Mouse (Mus musculus) midbrain, embryonic 12.5 days (tissue): Measurements from ENCODE around the gene Arhgap28. TPM values are rescaled to one million over a fixed set of nuclear protein-coding genes. Genes with fewer than 3 reads are reported as not detected.

Experiments
- ATAC-seq: fragments of 200-750 bp; cut with Nextera tagmentation; 2 replicates; pipeline ENCODE4 v1.8.0; 2017; ENCODE audit warnings: low read depth, moderate TSS enrichment, moderate library complexity; ENCODE audit not compliant: low FRiP score
- H3K27ac ChIP-seq: fragments of 300-500 bp; sonication (generic); replicated peaks from 2 replicates; pipeline ENCODE4 v1.5.1; 2016; ENCODE audit warnings: mild to moderate bottlenecking
- H3K27me3 ChIP-seq: fragments of 300-500 bp; sonication (generic); 2 replicates; pipeline ENCODE4 v1.6.1; 2016; ENCODE audit warnings: mild to moderate bottlenecking
- H3K36me3 ChIP-seq: fragments of 300-500 bp; sonication (generic); 2 replicates; pipeline ENCODE4 v1.6.1; 2016
- H3K4me1 ChIP-seq: fragments of 300-500 bp; sonication (generic); 2 replicates; pipeline ENCODE4 v1.6.1; 2016
- H3K4me2 ChIP-seq: fragments of 300-500 bp; sonication (generic); replicated peaks from 2 replicates; pipeline ENCODE4 v1.6.1; 2016; ENCODE audit warnings: mild to moderate bottlenecking, moderate library complexity
- H3K4me3 ChIP-seq: fragments of 300-500 bp; sonication (generic); 2 replicates; pipeline ENCODE4 v1.5.1; 2016; ENCODE audit warnings: mild to moderate bottlenecking
- H3K9ac ChIP-seq: fragments of 300-500 bp; sonication (generic); replicated peaks from 2 replicates; pipeline ENCODE4 v1.6.1; 2016; ENCODE audit warnings: mild to moderate bottlenecking, moderate library complexity
- H3K9me3 ChIP-seq: fragments of 300-500 bp; sonication (generic); 2 replicates; pipeline ENCODE4 v1.6.1; 2016; ENCODE audit warnings: mild to moderate bottlenecking
- WGBS: fragments of 180-500 bp; shearing (Covaris S2); methylation state at CpG from one replicate; pipeline ENCODE4 v1.1.7; 2016; 5-methylcytosine and 5-hydroxymethylcytosine counted together
- polyA plus RNA-seq: library from polyadenylated mRNA; unstranded; fragments of >200 nt; fragmentation: Nextera tagmentation; extraction: Ambion mirVana; gene quantifications from 2 replicates; pipeline ENCODE4 v1.2.1, GENCODE M21; 2016

The Arhgap28 gene
- polyA plus RNA-seq, 1 experiment from 2014 or later = 21.2 TPM

- 69% methylated on average over 11 of the region's 11 CpGs for WGBS
- H3K9me3 ChIP-seq = no peaks in the 10 kb centered on the region
- no peaks in the 10 kb centered on the region for H3K27me3 ChIP-seq
- ATAC-seq = no peak
- H3K27ac ChIP-seq = no peak overlapping the region
- no peaks in the 10 kb centered on the region for H3K4me1 ChIP-seq
- no peak overlapping the region for H3K4me3 ChIP-seq
- no peak overlapping the region for H3K9ac ChIP-seq
- no peak overlapping the region for H3K4me2 ChIP-seq
- no peaks in the 10 kb centered on the region for H3K36me3 ChIP-seq
Measured at GRCm38 (mm10) chr17:67901161-67901560, 102.8 kb downstream of the Arhgap28 start.

DNA sequence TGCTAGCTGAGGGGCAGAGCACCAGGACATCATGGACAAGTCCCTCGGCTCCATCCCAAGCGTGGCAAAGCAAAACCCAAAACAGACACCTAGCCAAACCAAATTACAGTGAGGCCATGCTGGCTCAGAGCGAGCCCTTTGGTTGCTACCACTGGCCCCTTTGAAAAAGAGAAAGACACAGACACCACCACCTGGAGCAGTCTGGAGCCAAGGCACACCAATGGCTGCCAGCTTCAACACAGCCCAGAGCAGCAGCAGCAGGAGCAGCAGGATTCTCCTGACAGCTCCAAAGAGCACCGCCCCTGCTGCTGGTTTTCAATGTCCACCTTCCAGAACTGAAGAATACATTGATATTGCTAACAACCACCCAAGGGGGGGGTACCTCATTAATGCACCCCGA lies 104.5 kb downstream of the Arhgap28 start:
- no peaks in the 10 kb centered on the region for H3K36me3 ChIP-seq
- H3K9ac ChIP-seq = no peak overlapping the region
- ATAC-seq = no peak
- H3K9me3 ChIP-seq = no peaks in the 10 kb centered on the region
- no peaks in the 10 kb centered on the region for H3K27me3 ChIP-seq
- no peak overlapping the region for H3K4me2 ChIP-seq
- H3K4me1 ChIP-seq = no peaks in the 10 kb centered on the region
- no peak overlapping the region for H3K4me3 ChIP-seq
- 90% methylated on average over 5 of the region's 5 CpGs for WGBS
- H3K27ac ChIP-seq = no peak overlapping the region

DNA sequence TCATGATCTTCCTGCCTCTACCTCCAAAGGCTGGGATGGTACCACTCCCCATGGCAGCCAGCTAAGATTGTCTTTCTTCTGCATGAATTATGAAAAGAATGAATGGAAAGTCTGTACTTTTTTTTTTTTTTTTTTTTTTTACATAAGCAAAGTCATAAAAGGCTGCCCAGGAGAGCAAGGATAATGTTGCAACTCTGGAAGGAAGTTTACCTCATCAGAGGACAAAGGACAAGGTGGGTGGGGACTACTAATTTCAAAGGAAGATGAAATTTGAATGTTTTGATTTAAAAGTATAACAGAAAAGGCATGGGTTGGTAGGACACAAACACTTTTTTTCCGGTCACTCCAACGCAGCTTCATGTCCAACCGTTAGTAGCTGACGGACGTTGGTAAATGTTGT lies 107.5 kb downstream of the Arhgap28 start:
- Histone ChIP-seq H3K4me1 (no peaks in the 10 kb centered on the region), H3K9me3 (no peaks in the 10 kb centered on the region), H3K4me2 (no peak overlapping the region), H3K27ac (no peak overlapping the region), H3K27me3 (no peaks in the 10 kb centered on the region), H3K9ac (no peak overlapping the region), H3K36me3 (no peaks in the 10 kb centered on the region), H3K4me3 (no peak overlapping the region)
- WGBS = 93% methylated on average over 5 of the region's 5 CpGs
- ATAC-seq = no peak

GRCm38 (mm10) chr17:67889481-67890325 lies 114.2 kb downstream of the Arhgap28 start:
- 53% methylated on average over 20 of the region's 20 CpGs for WGBS
- H3K36me3 ChIP-seq = no peaks in the 10 kb centered on the region
- H3K27ac ChIP-seq = no peak overlapping the region
- 0 out of 2 replicates have a peak, but pooled peaks cover 6% of the 10 kb centered on the region for H3K4me1 ChIP-seq
- no peak overlapping the region for H3K4me3 ChIP-seq
- no peaks in the 10 kb centered on the region for H3K27me3 ChIP-seq
- H3K9ac ChIP-seq = no peak overlapping the region
- no peak overlapping the region for H3K4me2 ChIP-seq
- ATAC-seq = no peak
- no peaks in the 10 kb centered on the region for H3K9me3 ChIP-seq

DNA sequence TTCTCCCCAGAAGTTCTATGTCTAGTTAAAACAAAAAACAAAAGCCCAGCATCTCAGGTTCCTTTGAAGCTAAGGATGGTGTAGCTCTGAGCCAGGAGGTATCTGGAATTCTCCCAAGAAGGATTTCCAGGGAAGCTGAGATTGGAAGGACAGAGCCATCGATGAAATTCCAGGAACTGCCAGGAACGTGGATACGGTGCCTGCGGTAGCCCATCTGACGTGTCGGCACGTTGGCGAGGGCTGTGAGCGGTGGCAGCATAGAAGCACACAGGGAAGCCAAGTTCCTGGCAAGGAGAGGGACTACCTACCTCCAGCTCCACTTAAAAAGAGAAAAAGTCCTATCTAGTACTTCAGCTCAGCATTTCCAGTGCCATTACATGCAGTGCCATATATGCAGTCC lies 115.8 kb downstream of the Arhgap28 start:
- no peaks in the 10 kb centered on the region for H3K36me3 ChIP-seq
- no peak overlapping the region for H3K4me2 ChIP-seq
- 96% methylated on average over 9 of the region's 9 CpGs for WGBS
- H3K27me3 ChIP-seq = no peaks in the 10 kb centered on the region
- ATAC-seq = no peak
- H3K4me1 ChIP-seq = 0 out of 2 replicates have a peak, but pooled peaks cover 6% of the 10 kb centered on the region
- H3K9ac ChIP-seq = no peak overlapping the region
- H3K27ac ChIP-seq = no peak overlapping the region
- H3K4me3 ChIP-seq = no peak overlapping the region
- H3K9me3 ChIP-seq = no peaks in the 10 kb centered on the region

- Histone ChIP-seq H3K4me3 (no peak overlapping the region), H3K9me3 (no peaks in the 10 kb centered on the region), H3K36me3 (no peaks in the 10 kb centered on the region), H3K27me3 (no peaks in the 10 kb centered on the region), H3K9ac (no peak overlapping the region), H3K4me2 (no peak overlapping the region), H3K4me1 (0 out of 2 replicates have a peak, but pooled peaks cover 6% of the 10 kb centered on the region), H3K27ac (no peak overlapping the region)
- WGBS = 85% methylated on average over 5 of the region's 5 CpGs
- ATAC-seq = no peak
Measured at GRCm38 (mm10) chr17:67886326-67886725, 117.6 kb downstream of the Arhgap28 start.

- Histone ChIP-seq H3K4me2 (no peak overlapping the region), H3K9me3 (no peaks in the 10 kb centered on the region), H3K4me3 (no peak overlapping the region), H3K27me3 (no peaks in the 10 kb centered on the region), H3K27ac (no peak overlapping the region), H3K4me1 (no peaks in the 10 kb centered on the region), H3K9ac (no peak overlapping the region), H3K36me3 (no peaks in the 10 kb centered on the region)
- no peak for ATAC-seq
- 88% methylated on average over 12 of the region's 12 CpGs for WGBS
Measured at GRCm38 (mm10) chr17:67877599-67877998, 126.3 kb downstream of the Arhgap28 start.

DNA sequence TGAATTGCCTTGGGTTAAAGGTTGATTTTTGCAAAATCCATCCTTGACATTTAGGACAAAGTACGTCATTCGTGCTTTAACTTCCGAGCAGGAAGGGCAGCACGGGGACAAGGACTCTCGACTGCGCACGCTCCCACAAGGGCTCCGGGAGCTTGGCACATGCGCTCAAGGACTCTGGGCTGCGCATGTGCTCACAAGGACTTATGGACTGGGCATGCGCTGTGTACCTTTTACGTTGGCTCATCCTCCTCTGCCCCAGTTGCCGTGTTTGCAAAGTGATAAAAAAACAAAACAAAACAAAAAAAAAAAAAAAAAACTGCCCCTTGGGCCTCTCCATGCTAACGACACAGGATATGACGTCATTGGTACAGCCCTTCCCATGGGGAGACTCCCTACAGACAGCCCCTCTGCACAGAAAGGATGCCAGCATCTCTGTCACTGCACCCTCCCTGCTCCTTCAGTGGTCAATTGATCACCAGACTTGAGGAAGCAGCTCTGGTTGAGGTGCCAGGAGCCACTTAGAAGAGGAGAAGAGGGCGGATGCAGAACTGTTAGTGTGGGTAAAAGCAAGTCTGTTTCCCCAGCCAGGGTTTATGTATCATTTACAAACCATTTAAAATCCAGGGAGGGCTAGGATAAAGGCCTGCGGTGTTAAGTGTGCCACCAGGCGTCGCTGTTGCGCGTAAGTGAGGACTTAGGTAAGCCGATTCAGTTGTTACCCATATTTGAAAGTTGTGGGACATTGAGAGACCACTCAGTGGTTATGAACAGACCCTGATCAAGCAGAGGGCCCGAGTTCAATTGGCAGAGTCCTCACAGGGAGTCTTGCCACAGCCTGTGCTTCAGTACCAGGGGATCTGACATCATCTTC lies 134.0 kb downstream of the Arhgap28 start:
- 73% methylated on average over 23 of the region's 23 CpGs for WGBS
- Histone ChIP-seq H3K27ac (no peak overlapping the region), H3K27me3 (no peaks in the 10 kb centered on the region), H3K9me3 (no peaks in the 10 kb centered on the region), H3K4me1 (no peaks in the 10 kb centered on the region), H3K4me3 (no peak overlapping the region), H3K4me2 (no peak overlapping the region), H3K36me3 (no peaks in the 10 kb centered on the region), H3K9ac (no peak overlapping the region)
- peak; percentile 56 for ATAC-seq

DNA sequence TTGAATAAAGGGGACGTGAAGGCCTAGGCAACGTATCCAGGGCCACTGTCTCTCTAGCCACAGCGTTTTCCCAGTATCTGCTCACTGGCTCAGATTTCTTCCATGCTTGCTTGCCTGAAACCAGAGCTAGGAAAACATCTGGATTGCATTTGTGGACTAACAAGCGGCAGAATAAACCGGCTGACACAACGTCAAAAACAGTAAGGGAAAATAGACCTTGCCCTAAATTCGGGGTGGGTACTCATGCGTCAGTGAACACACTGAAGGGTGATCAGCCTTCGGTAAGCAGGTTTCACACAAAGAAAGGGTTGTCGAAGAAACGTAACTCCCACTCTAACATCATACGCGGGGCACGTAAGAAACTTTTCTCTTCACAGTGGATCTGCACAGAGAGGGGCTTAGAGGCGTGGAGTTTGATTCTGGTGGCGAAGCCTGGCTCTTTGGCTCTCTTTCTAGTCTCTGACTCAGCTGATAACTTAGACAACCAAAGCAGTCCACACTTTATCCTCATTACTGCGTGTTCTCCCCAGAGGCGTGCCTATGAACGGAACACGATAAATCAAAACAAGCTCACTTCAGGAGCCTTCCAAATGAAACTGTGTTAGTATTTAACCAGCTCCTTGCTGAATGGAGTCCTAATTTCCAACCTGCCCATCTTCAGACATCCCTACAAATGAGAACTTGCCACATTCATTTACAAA lies 137.2 kb downstream of the Arhgap28 start:
- no peak for ATAC-seq
- no peaks in the 10 kb centered on the region for H3K4me1 ChIP-seq
- H3K4me3 ChIP-seq = no peak overlapping the region
- H3K36me3 ChIP-seq = no peaks in the 10 kb centered on the region
- no peaks in the 10 kb centered on the region for H3K9me3 ChIP-seq
- no peak overlapping the region for H3K27ac ChIP-seq
- 77% methylated on average over 20 of the region's 20 CpGs for WGBS
- no peak overlapping the region for H3K9ac ChIP-seq
- H3K4me2 ChIP-seq = no peak overlapping the region
- no peaks in the 10 kb centered on the region for H3K27me3 ChIP-seq

DNA sequence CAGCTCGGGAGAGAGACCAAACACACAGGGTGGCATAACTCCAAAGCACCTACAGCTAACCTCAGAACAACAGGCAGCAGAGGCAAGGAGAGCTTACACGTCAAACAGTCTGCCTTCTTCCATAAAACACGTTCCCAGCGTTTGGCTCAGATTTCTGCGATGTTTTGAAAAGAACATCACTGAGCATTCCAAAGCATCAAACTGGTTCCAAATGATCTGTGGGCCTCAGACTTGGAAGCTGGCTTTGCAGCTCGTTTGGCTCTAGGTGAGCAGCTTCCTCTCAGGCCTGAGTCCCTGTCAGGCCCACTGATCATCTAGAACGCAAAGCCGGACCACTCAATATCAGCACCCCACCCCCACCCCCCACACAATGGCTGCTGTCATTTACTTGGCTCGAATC lies 137.9 kb downstream of the Arhgap28 start:
- WGBS = 80% methylated on average over 9 of the region's 9 CpGs
- Histone ChIP-seq H3K4me2 (no peak overlapping the region), H3K9me3 (no peaks in the 10 kb centered on the region), H3K27ac (no peak overlapping the region), H3K27me3 (no peaks in the 10 kb centered on the region), H3K36me3 (no peaks in the 10 kb centered on the region), H3K4me3 (no peak overlapping the region), H3K9ac (no peak overlapping the region), H3K4me1 (no peaks in the 10 kb centered on the region)
- no peak for ATAC-seq

- Histone ChIP-seq H3K4me3 (no peak overlapping the region), H3K27ac (no peak overlapping the region), H3K27me3 (no peaks in the 10 kb centered on the region), H3K9ac (no peak overlapping the region), H3K36me3 (no peaks in the 10 kb centered on the region), H3K4me2 (no peak overlapping the region), H3K9me3 (no peaks in the 10 kb centered on the region), H3K4me1 (no peaks in the 10 kb centered on the region)
- no peak for ATAC-seq
- WGBS = 86% methylated on average over 3 of the region's 3 CpGs
Measured at GRCm38 (mm10) chr17:67864912-67865311, 139.0 kb downstream of the Arhgap28 start.

DNA sequence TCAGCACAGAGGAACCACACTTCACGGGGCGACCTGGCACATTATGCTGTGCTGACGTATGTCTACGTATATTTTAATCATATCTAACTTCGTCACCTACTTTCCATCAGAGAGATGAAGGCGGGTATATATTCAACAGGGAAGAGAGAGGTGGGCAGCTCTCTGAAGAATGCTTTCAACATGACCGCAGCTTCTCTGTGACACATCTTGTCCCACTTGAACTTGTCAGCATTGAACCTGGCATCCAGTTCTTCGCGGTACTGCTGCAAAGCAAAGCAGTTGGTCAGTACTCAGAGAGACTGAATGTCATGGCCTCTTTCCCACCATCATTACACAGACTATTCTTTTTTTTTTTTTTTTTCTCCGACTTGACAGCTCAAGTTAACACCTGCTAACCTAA lies 139.6 kb downstream of the Arhgap28 start:
- H3K36me3 ChIP-seq = no peaks in the 10 kb centered on the region
- no peaks in the 10 kb centered on the region for H3K9me3 ChIP-seq
- ATAC-seq = no peak
- no peak overlapping the region for H3K27ac ChIP-seq
- no peak overlapping the region for H3K4me2 ChIP-seq
- 95% methylated on average over 10 of the region's 10 CpGs for WGBS
- no peaks in the 10 kb centered on the region for H3K27me3 ChIP-seq
- H3K4me1 ChIP-seq = no peaks in the 10 kb centered on the region
- H3K4me3 ChIP-seq = no peak overlapping the region
- no peak overlapping the region for H3K9ac ChIP-seq
